Mouse (Mus musculus) ES-E14 (cell line): ENCODE data around the gene Lmo4.

ENCODE experiments used
- CHD2 ChIP-seq: IDR thresholded peaks from 2 replicates; pipeline ENCODE4 v1.6.1; 2014; ENCODE audit warnings: mild to moderate bottlenecking, low read depth, low read length, inconsistent platforms
- HCFC1 ChIP-seq: IDR thresholded peaks from 2 replicates; pipeline ENCODE4 v1.6.1; 2012; ENCODE audit warnings: low read length, inconsistent platforms, borderline replicate concordance; ENCODE audit not compliant: insufficient read depth
- MAFK ChIP-seq: IDR thresholded peaks from 2 replicates; pipeline ENCODE4 v1.6.1; 2014; ENCODE audit warnings: mild to moderate bottlenecking, low read depth, low read length, inconsistent platforms; ENCODE audit not compliant: insufficient read depth
- ZNF384 ChIP-seq: IDR thresholded peaks from 2 replicates; pipeline ENCODE4 v1.6.1; 2012; ENCODE audit warnings: low read depth, low read length, inconsistent platforms

GRCm38 (mm10) chr3:144206942-144207341 lies 1.9 kb upstream of the Lmo4 start:
- TF ChIP-seq HCFC1 (no peak), MAFK (no peak), ZNF384 (no peak), CHD2 (no peak)
